Comparison of ENCODE assay signal across 8 mouse cellular contexts in the genomic region with DNA sequence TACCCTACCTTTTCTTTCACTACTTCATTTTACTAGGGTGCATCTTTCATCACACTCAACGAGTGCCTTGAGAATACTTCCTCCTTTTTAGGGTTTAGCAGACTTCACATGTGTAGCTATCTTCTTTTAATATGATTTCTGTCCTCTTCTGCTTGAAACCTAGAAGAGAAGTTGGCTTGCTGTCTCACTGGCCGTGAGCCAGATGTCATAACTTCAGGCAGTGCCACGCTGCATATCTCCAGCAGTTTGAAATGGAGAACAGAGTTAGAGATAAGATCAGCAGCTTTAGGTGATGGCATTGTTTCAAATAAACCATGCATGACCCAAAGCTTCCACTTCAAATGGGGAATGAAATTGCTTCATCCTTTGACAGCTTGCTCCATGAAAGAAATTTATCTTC.
A peak's percentile ranks its signal among the peaks of the same experiment; 100 is the strongest.
DNase-seq lines count a peak whose midpoint lies in the region; ATAC-seq and TF ChIP-seq lines count a peak whose summit lies in the region.

No protein-coding gene starts in this region.

- 26% methylated on average over 3 of the region's 3 CpGs for WGBS in heart, adult 2 months
- WGBS in heart, embryonic 10.5 days, result 63% methylated on average over 3 of the region's 3 CpGs
- WGBS in lung, embryonic 16.5 days, result 25% methylated on average over 3 of the region's 3 CpGs
- WGBS in forebrain, embryonic 13.5 days, result 82% methylated on average over 3 of the region's 3 CpGs

- H3K9ac ChIP-seq in heart, adult 2 months (ENCODE audit: low read depth, low read length), result no peak overlapping the region
- H3K9ac ChIP-seq in lung, embryonic 16.5 days (ENCODE audit: low read length), result no peak overlapping the region
- H3K9ac ChIP-seq in forebrain, embryonic 13.5 days, result no peak overlapping the region

- no peak overlapping the region for H3K4me3 ChIP-seq in heart, adult 2 months
- no peak overlapping the region for H3K4me3 ChIP-seq in heart, embryonic 10.5 days
- H3K4me3 ChIP-seq in lung, embryonic 16.5 days (ENCODE audit: low read length), result no peak overlapping the region
- no peak overlapping the region for H3K4me3 ChIP-seq in layer of hippocampus, adult 2 months
- no peak overlapping the region for H3K4me3 ChIP-seq in forebrain, embryonic 13.5 days

- peak overlapping the region; percentile 15 for H3K27ac ChIP-seq in heart, adult 2 months
- no peak overlapping the region for H3K27ac ChIP-seq in heart, embryonic 10.5 days
- peak overlapping the region; percentile 85 for H3K27ac ChIP-seq in lung, embryonic 16.5 days (ENCODE audit: low read length)
- no peak overlapping the region for H3K27ac ChIP-seq in layer of hippocampus, adult 2 months
- no peak overlapping the region for H3K27ac ChIP-seq in forebrain, embryonic 13.5 days

- H3K36me3 ChIP-seq in heart, adult 2 months (ENCODE audit: control insufficient read depth, insufficient read depth, low read length), result peaks cover 4% of the 10 kb centered on the region; the same call in 1 of the 2 replicates
- no peaks in the 10 kb centered on the region for H3K36me3 ChIP-seq in heart, embryonic 10.5 days
- no peaks in the 10 kb centered on the region for H3K36me3 ChIP-seq in lung, embryonic 16.5 days (ENCODE audit: control insufficient read depth, insufficient read depth, low read length)
- H3K36me3 ChIP-seq in forebrain, embryonic 13.5 days (ENCODE audit: poor library complexity, severe bottlenecking), result no peaks in the 10 kb centered on the region

- ATAC-seq in lung, embryonic 16.5 days (ENCODE audit: low read depth), result peak; percentile 89
- no peak for ATAC-seq in forebrain, embryonic 13.5 days

- H3K4me2 ChIP-seq in lung, embryonic 16.5 days (ENCODE audit: low read depth, low read length), result no peak overlapping the region
- H3K4me2 ChIP-seq in forebrain, embryonic 13.5 days, result no peak overlapping the region

- H3K79me2 ChIP-seq in heart, adult 2 months (replicated peaks; ENCODE audit: control insufficient read depth, insufficient read depth, low read length), result no peaks in the 10 kb centered on the region

- intact Hi-C loops in heart, adult 2 months (cut with DNase I), result no loop called here
- intact Hi-C loops in heart, postnatal 10 days (cut with DNase I), result no loop called here

- H3K4me1 ChIP-seq in heart, adult 2 months (ENCODE audit: control insufficient read depth, insufficient read depth, low read length), result peaks cover 5% of the 10 kb centered on the region
- H3K4me1 ChIP-seq in heart, embryonic 10.5 days, result 0 out of 2 replicates have a peak, but pooled peaks cover 7% of the 10 kb centered on the region
- H3K4me1 ChIP-seq in lung, embryonic 16.5 days (replicated peaks; ENCODE audit: control insufficient read depth, insufficient read depth, low read length), result peaks cover 9% of the 10 kb centered on the region
- H3K4me1 ChIP-seq in forebrain, embryonic 13.5 days, result no peaks in the 10 kb centered on the region

- no peak for TF ChIP-seq EP300 in heart, adult 2 months (IDR thresholded peaks at IDR 0.05; ENCODE audit: insufficient read depth, low read depth, low read length)

- peak; percentile 48 to 57 for DNase-seq in heart, adult 2 months
- no peak for DNase-seq in heart, embryonic 10.5 days (ENCODE audit: low spot score)
- peak; percentile 72 for DNase-seq in MN1 (ENCODE audit: low spot score)
- DNase-seq in heart, postnatal 10 days, result peak; percentile 48 to 52
- DNase-seq in layer of hippocampus, adult 2 months (ENCODE audit: low spot score in 2 of 2), result no peak
- DNase-seq in T-cell, adult 2 months (ENCODE audit: low spot score), result no peak

- H3K9me3 ChIP-seq in heart, embryonic 10.5 days, result no peaks in the 10 kb centered on the region
- H3K9me3 ChIP-seq in lung, embryonic 16.5 days (ENCODE audit: control insufficient read depth, low read length), result no peaks in the 10 kb centered on the region
- no peaks in the 10 kb centered on the region for H3K9me3 ChIP-seq in forebrain, embryonic 13.5 days (replicated peaks)

- no peak for TF ChIP-seq CTCF in heart, adult 2 months (IDR thresholded peaks at IDR 0.05)
- TF ChIP-seq CTCF in layer of hippocampus, adult 2 months (conservative IDR thresholded peaks at IDR 0.05), result no peak

- no peak for TF ChIP-seq POLR2A in heart, adult 2 months (IDR thresholded peaks at IDR 0.05; ENCODE audit: insufficient read depth, low read depth, low read length)

- no peaks in the 10 kb centered on the region for H3K27me3 ChIP-seq in heart, adult 2 months (ENCODE audit: control insufficient read depth, insufficient read depth, low read length)
- H3K27me3 ChIP-seq in heart, embryonic 10.5 days (ENCODE audit: insufficient read depth, poor library complexity, severe bottlenecking), result no peaks in the 10 kb centered on the region
- H3K27me3 ChIP-seq in lung, embryonic 16.5 days (ENCODE audit: control insufficient read depth, insufficient read depth, low read depth, low read length), result no peaks in the 10 kb centered on the region
- H3K27me3 ChIP-seq in forebrain, embryonic 13.5 days, result no peaks in the 10 kb centered on the region

Comparison
In these comparisons a context has a peak if more than half of its experiments do, and no peak if none do; other contexts are left out.
1. DNase-seq: peak in heart, adult 2 months (2 of 2), MN1 (single experiment) and heart, postnatal 10 days (2 of 2); none in heart, embryonic 10.5 days (single experiment), layer of hippocampus, adult 2 months (0 of 2) and T-cell, adult 2 months (single experiment).
2. H3K27ac ChIP-seq: peak in heart, adult 2 months (single experiment) and lung, embryonic 16.5 days (single experiment); none in heart, embryonic 10.5 days (single experiment), layer of hippocampus, adult 2 months (single experiment) and forebrain, embryonic 13.5 days (single experiment).